Mouse (Mus musculus): ENCODE results near the gene Ppef2. TPM values are rescaled to one million over a fixed set of nuclear protein-coding genes. Genes with fewer than 3 reads are reported as not detected.

Gene Ppef2
- total RNA-seq, 1 experiment from 2014 or later, result not detected

GRCm38 (mm10) chr5:92244900-92245299 lies 11.2 kb downstream of the Ppef2 start:
- ATAC-seq (replicated peaks; ENCODE audit: insufficient number of reproducible peaks, low FRiP score, low TSS enrichment, poor library complexity, severe bottlenecking), result no peak

- ATAC-seq (replicated peaks; ENCODE audit: insufficient number of reproducible peaks, low FRiP score, low TSS enrichment, poor library complexity, severe bottlenecking), result no peak
Observed at GRCm38 (mm10) chr5:92240769-92241168, 15.3 kb downstream of the Ppef2 start.

GRCm38 (mm10) chr5:92239333-92240232 lies 16.5 kb downstream of the Ppef2 start:
- ATAC-seq (replicated peaks; ENCODE audit: insufficient number of reproducible peaks, low FRiP score, low TSS enrichment, poor library complexity, severe bottlenecking), result no peak

DNA sequence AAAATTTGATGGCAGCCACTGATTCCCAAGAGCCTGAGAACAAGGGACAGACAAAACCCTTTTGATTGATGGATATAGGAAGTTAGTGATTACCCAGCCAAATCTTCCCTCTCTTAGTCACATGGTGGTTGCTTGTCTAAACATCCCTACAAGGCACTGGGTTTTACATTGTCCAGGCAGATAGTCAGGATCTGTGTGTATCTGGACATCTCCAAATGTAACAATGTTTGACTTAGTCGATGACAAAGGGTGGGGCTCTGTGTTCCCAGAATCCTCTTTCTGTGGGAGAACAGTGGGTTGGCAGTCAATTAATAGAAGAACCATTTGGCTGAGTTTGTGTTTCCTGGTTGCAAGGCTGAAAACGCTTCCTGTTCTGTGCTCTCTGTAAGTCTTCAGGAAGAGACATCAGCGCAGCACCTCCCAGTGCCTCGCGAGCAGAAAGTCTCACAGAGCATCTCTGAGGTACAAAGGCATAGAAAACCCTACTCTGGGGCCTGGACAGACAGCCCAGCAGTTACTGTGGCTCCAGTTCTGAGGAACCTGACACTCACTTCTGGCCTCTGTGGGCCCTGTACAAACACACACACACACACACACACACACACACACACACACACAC lies 21.0 kb downstream of the Ppef2 start:
- ATAC-seq (replicated peaks; ENCODE audit: insufficient number of reproducible peaks, low FRiP score, low TSS enrichment, poor library complexity, severe bottlenecking), result no peak

DNA sequence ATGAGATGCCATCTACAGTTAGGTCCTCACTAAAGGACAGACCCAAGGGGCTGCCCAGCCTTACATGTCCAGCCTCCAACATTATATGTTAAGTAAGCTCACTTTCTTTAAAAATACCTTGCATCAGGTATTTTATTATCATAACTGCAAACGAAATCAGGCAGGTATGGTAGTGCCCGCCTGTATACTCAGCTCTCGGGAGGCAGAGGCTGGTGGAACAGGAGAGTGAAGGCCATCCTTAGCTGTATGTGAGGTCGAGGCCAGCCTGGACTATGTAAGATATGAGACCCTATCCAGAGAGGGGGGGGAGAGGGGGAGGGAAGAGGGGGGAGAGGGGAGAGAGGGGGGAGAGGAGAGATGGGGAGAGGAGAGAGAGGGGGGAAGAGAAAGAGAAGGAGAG lies 22.7 kb downstream of the Ppef2 start:
- ATAC-seq (replicated peaks; ENCODE audit: insufficient number of reproducible peaks, low FRiP score, low TSS enrichment, poor library complexity, severe bottlenecking), result no peak

DNA sequence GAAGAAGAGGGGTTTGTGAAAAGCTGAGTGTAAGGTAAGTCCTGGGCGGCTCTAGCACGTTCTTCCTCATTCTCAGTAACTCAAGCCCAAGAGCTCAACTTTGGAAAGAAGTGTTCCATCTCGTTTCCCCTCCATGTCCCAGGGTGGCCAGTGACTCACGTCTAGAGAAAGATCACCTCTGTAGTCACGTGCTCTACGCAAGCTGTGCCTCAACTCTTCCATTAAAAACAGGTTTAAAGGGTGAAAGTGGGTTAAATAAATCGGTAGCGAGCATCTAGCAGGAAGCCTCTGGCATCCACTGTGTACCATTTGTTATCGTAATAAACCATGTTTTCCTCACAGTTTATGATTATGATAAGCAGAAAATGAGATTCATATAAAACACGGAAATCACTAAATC lies 24.2 kb downstream of the Ppef2 start:
- ATAC-seq (replicated peaks; ENCODE audit: insufficient number of reproducible peaks, low FRiP score, low TSS enrichment, poor library complexity, severe bottlenecking), result no peak

DNA sequence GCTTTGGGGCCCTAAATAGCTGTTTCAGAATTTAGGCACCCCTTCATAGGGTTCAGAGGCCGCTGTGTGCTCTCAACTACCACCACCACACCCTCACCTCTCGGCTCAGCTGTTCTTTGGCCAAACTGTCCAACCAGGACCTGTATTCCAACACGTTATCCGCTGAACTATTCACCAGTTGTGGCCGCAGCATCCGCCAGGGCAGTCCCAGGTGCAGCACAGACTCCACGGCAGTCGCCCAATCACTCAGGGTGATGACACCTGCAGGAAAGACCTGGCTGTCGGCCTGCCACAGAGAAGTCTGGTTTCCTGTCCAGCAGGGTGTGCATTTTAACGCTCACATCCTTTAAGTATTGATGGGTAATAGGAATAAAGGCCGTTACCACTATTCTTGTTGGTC lies 25.8 kb downstream of the Ppef2 start:
- no peak for ATAC-seq (replicated peaks; ENCODE audit: insufficient number of reproducible peaks, low FRiP score, low TSS enrichment, poor library complexity, severe bottlenecking)

DNA sequence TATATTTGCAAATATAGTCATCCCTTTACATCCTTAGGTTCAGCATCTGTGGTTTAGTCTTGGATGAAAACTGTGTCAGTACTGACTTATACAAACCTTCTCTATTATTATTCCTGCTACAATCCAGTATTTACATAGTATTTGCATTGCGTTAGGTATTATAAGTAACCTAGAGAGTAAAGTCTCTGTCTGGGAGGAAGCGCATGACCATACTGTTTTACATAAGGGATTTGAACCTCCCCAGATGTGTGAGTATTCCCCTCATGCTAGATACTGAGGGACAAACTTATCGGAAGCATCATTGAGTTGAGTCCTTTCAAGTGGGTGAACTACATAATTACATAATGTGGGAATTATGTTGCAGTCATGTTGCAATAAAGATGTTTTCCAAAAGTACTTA lies 26.6 kb downstream of the Ppef2 start:
- no peak for ATAC-seq (replicated peaks; ENCODE audit: insufficient number of reproducible peaks, low FRiP score, low TSS enrichment, poor library complexity, severe bottlenecking)

- ATAC-seq (replicated peaks; ENCODE audit: insufficient number of reproducible peaks, low FRiP score, low TSS enrichment, poor library complexity, severe bottlenecking), result no peak
Observed at GRCm38 (mm10) chr5:92228776-92229175, 27.3 kb downstream of the Ppef2 start.

DNA sequence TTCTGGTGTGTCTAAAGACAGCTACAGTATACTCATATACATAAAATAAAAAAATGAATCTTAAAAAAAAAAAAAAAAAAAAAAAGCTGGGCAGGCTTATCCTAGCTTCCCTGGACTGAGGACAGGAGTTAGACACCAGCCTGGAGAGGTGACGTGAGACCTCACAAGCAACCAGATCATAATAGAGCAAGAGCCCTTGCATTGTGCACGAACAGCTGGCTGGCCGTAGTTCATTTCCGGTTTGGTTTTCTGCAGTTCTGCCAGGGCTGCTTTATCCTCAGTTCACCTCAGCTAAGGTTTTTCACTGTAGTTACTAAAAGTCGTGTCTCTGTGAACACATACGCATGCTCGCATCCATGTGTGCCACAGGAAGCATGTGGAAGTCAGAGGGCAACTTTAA lies 28.3 kb downstream of the Ppef2 start:
- no peak for ATAC-seq (replicated peaks; ENCODE audit: insufficient number of reproducible peaks, low FRiP score, low TSS enrichment, poor library complexity, severe bottlenecking)

DNA sequence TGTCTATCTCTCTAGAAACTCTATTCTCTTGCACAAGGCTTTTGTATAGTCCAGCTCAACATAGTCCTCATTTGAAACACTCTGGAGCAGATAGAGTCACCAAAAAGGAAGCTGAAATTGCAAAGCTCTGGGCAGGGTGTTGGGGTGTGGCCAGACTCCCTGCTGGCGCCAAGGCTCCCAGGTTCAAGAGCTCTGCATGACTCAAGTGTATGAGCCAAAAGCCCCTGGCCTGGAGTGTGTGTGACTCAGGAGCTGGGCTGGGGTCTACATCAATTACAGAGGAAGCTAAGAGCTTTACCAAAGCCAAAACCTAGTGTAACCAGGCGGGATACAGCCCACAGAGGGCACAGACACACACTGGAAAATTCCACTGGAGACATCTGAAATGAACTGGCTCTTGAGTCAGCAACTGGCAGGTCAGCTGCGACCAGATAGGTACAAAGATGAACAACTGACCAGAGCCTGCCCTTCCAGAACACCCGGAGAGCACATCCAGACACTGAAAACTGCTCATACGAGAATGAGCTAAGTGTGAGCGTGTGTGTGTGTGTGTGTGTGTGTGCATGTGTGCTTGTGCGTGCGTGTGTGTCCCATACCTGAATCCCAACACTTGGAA lies 35.7 kb downstream of the Ppef2 start:
- ATAC-seq (replicated peaks; ENCODE audit: insufficient number of reproducible peaks, low FRiP score, low TSS enrichment, poor library complexity, severe bottlenecking), result no peak

DNA sequence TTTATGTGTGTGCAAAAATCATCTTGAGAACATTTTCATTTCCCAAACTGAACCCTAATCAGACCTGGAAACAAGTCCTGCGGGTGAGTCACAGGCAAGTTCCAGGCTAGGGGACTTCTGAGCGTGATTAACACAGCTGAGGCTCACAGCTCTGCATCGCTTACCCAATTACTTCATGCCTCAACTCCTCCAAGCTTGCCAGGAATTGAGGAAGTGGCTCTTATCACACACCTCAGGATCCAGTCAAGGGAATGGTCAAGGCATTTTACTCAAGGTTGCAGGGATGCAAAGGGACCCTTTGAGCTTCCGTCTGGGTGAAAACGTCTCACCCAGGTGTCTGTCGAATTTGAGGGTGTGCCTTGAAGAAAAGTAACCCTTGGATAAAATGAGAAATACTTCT lies 36.3 kb downstream of the Ppef2 start:
- no peak for ATAC-seq (replicated peaks; ENCODE audit: insufficient number of reproducible peaks, low FRiP score, low TSS enrichment, poor library complexity, severe bottlenecking)

GRCm38 (mm10) chr5:92218915-92219793 lies 36.9 kb downstream of the Ppef2 start:
- no peak for ATAC-seq (replicated peaks; ENCODE audit: insufficient number of reproducible peaks, low FRiP score, low TSS enrichment, poor library complexity, severe bottlenecking)

DNA sequence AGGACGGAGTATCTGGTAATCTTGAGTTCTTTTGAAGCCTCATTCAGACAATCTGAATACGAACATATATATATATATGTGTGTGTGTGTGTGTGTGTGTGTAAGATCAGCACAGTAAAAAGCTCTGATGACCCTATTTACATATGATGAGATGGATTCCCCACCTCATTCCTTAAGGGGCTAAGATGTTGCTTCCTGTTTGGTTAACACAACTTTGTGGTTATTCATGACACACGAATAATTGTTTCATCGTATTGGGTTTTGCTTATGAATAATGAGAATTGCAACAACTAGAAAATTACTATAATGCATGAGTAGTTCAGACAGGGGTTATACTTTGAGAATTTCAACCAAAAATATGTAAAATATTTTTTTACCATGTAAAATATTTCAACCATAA lies 40.8 kb downstream of the Ppef2 start, which contains the start of gene U90926:
U90926 (minus strand) TSS at position 101 of the 400 bp plus-strand sequence.
- ATAC-seq (replicated peaks; ENCODE audit: insufficient number of reproducible peaks, low FRiP score, low TSS enrichment, poor library complexity, severe bottlenecking), result no peak

GRCm38 (mm10) chr5:92212231-92212630 lies 43.8 kb downstream of the Ppef2 start:
- ATAC-seq (replicated peaks; ENCODE audit: insufficient number of reproducible peaks, low FRiP score, low TSS enrichment, poor library complexity, severe bottlenecking), result no peak

GRCm38 (mm10) chr5:92210205-92210604 lies 45.9 kb downstream of the Ppef2 start:
- no peak for ATAC-seq (replicated peaks; ENCODE audit: insufficient number of reproducible peaks, low FRiP score, low TSS enrichment, poor library complexity, severe bottlenecking)

DNA sequence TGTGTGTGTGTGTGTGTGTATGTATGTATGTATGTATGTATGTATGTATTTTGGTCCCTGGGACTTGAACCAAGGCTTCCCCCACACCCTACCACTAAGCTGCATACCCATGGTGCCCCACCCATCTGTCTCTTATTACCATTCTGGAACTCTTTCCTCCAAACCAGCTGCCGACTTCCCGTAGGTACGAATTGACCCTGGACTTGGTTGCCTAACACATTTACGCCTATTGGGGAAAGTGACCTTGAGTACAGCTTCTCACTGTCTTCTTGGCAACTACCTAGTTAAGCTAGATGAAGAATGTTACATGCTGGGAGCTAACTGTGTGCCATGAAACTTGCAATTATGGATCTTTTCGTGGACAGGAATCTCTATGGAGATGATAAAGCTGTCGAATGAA lies 50.0 kb downstream of the Ppef2 start:
- ATAC-seq (replicated peaks; ENCODE audit: insufficient number of reproducible peaks, low FRiP score, low TSS enrichment, poor library complexity, severe bottlenecking), result no peak

DNA sequence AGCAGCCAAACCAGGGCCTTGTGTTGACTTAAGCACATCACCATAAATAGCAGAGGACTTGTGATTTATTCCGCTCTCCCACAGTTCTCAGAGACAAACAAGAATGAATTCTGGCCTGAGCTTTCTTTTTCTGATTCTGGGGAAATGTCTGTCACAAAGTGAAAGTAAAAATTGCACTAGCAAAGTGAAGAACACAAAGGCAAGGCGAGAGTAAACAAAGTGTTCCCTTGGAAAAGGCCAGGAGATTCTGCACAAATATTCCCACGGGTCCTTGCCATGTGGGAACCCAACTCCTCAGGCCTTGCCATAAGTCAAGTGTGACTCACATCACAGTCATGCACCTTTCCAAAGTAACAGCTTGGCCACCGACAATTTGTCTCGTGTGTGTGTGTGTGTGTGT lies 50.4 kb downstream of the Ppef2 start:
- ATAC-seq (replicated peaks; ENCODE audit: insufficient number of reproducible peaks, low FRiP score, low TSS enrichment, poor library complexity, severe bottlenecking), result no peak

DNA sequence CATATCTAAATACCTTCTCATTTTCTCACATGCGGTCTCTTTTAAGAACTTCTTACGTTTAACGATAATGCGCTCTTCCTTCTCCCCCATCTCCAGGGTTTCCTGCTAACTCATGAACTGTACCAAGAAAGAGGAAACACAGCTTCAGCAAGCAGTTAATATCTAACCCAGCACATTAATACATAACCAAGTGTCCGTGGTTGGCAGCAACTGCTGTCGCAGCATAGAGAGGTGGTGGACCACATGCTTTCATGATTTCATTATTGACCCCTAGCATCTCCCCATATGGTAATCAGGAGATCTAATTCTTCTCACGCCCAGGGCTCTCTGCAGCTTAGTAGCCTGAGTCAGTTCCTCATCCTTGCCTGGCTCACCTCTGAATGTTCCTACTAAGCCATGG lies 50.9 kb downstream of the Ppef2 start:
- ATAC-seq (replicated peaks; ENCODE audit: insufficient number of reproducible peaks, low FRiP score, low TSS enrichment, poor library complexity, severe bottlenecking), result no peak

Measured in monocyte, adult 5-6 weeks (primary cell).